Mouse (Mus musculus) embryo, embryonic 11.5 days (tissue): Measurements from ENCODE around the gene Ptpru.
A peak's percentile ranks its signal among the peaks of the same experiment; 100 is the strongest.

Source experiments
- DNase-seq: peaks from one replicate; pipeline ENCODE4 v3.0.0-alpha.2; 2012; ENCODE audit warnings: low read depth, low spot score

Gene Ptpru

GRCm38 (mm10) chr4:131837872-131838524 is at the start of gene Ptpru:
TSS of gene Ptpru (minus strand) at chr4:131838288.
- peak; percentile 72 for DNase-seq

DNA sequence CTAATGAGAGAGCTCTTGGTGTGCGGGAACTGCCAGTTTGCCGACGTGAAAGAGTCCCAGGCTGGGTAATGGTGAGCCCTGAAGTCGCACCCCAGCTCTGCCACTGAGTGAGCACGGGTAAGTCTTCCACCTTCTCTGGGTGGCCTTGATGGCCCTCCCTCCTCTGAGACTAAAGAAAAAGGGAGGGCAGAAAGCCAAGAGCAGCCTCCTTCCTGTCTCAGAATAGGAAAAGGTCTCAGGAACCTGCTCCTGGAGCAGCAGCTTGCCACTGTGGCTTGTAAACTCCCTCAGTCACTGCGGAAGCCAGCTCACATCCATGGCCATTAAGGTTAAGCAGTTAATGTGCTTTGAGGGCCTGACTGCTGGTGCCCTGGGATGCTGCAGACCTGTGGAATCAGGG is 47.3 kb upstream of the Ptpru start:
- DNase-seq: no peak

GRCm38 (mm10) chr4:131883571-131883970 is 45.5 kb upstream of the Ptpru start:
- no peak for DNase-seq

DNA sequence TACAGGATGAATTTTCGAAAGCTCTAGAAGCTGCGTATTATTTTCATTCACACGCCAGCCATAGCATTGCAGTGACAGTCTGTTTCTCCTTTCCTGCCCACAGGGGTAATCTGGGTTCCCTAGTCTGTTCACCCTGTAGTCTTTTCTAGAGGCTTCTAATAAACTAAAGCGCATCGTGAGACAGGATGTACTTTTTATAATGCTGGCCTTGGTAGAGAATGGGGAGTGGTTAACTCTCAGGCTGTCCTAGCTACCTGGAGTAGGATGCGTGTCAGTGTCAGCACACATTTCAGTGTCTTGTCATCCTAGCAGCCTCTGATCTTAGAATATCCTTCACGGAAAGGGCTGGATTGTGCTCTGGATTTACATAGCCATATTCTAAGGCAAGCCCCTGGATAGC is 43.2 kb upstream of the Ptpru start:
- DNase-seq: no peak

- no peak for DNase-seq
Observed at GRCm38 (mm10) chr4:131879692-131880091, 41.6 kb upstream of the Ptpru start.

- DNase-seq: no peak
Observed at GRCm38 (mm10) chr4:131876836-131877235, 38.7 kb upstream of the Ptpru start.

DNA sequence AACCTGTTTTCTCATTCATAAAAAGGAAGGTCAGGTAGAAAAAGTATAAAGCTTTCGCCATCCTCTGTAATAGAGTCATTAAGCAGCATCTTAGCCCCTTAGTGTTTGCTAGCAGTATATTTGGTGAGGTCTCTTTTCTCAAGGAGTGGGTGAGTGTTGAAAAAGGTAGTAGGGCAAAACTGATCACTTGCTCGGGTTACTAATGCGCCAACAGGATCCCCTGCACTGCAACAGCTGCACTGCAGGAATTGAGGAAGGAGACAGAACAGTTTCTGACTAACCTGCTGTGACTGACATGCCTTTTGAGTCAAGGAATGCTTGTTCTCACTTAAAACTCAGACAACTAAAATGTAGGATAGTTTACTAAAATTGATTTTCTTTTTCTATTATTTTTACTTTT is 37.2 kb upstream of the Ptpru start:
- DNase-seq: no peak

- DNase-seq: no peak
Observed at GRCm38 (mm10) chr4:131874567-131874966, 36.5 kb upstream of the Ptpru start.

DNA sequence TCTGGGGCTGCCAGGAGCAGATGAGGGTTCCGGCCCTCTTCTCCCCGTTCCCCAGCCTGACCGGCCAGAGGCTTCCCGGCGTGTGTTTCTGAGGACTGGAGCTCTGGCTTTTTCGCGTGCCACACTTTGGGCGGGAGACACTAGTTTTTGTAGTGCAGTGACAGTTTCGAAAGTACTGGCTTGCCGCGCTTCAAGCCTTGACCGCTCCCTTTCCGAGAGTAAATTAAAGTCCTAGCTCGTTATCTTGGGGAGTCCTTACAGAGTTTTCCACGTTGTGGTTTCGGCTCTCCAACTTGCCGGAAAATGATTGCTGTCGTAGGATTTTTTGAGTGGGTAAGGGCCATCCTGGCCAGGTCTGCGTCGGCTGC is 36.1 kb upstream of the Ptpru start:
- peak; percentile 26 for DNase-seq

DNA sequence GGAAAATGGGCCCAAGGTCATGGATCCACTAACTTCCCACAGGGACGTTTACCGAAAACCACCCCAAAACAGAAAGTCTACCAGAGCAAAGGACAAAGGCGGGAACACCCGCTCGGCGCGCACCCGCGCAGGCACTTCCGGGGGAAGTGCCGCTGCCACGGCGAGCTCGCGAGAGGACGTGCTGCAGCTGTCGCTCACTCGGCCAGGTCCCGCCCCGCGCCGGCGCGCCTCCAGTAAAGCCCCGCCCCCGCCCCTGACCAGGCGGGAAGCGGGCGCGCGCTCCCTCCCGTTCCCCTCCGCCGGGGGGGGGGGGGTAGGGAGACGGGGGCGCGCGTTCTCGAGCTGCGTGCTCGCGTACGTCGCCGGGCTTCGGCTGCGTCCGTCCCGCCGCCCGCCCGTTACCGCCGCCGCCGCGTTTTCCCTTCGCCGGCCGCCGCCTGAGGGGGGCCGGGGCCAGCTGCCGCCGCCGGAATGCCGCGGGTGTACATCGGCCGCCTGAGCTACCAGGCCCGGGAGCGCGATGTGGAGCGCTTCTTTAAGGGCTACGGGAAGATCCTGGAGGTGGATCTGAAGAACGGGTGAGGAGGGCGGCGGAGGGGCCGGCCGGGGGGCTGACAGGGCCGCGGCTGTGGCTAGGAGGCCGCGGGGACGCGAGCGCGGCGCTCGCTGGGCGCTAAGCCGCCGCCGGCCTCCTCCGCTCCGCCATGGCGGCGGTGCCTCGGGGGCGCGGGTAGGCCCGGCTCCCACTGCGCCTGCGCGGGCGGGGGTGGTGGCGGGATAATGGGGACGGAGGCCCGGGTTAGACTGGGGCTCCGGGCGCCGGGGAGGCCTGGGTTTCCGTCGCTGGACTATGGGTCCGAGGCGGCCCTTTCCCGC is 35.4 kb upstream of the Ptpru start, which contains the start of gene Srsf4:
Gene Srsf4 (plus strand): TSS at position 325 of the 876 bp plus-strand sequence.
- DNase-seq: peak; percentile 92

DNA sequence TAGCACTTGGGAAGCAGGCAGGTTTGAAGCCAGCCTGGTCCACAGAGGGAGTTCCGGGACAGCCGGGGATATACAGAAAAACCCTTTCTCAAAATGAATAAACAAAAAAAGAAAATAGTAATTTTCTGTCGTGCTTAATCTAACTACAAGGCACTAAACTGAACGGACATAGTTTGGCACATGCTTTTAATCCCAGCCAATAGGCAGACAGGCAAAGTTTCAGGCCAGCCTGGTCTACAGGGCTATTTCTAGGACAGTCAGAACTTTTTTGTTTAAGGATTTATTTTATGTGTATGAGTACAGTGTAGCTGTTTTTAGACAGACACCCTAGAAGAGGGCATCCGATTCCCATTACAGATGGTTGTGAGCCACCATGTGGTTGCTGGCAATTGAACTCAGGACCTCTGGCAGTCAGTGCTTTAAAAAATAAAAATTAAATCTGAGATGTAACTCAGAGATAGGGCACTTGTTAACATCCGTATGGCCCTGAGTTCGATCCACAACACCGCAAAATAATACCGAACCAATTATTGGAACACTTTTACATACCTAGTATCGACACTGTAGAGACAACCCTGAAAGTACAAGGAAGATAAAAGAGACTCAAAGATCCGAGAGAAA is 34.7 kb upstream of the Ptpru start:
- no peak for DNase-seq

- no peak for DNase-seq
Observed at GRCm38 (mm10) chr4:131861341-131861739, 23.3 kb upstream of the Ptpru start.

GRCm38 (mm10) chr4:131860492-131861340 is 22.6 kb upstream of the Ptpru start:
- DNase-seq: peak; percentile 69

DNA sequence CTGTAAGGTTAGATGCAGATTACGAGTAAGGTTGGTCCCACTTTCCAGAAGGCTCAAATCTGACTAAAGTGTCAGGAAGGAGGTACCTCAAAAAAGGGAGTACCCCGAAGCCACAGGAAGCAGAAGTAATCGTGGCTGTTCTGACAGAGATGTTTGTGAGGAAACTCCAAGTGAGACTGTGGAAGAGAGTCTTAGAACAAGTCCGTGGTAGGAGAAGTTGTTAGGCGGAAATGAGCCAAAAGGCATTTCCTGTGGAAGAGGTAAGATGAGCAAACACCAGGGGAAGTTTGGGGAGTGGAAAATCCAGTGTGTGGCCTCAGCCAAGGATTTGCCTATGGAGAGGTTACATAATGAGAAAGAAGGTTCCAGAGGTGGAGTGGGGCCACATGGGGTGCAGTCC is 16.9 kb upstream of the Ptpru start:
- DNase-seq: no peak

GRCm38 (mm10) chr4:131849986-131850638 is 12.0 kb upstream of the Ptpru start:
- no peak for DNase-seq

GRCm38 (mm10) chr4:131848082-131848481 is 10.0 kb upstream of the Ptpru start:
- no peak for DNase-seq

GRCm38 (mm10) chr4:131845991-131846778 is 8.1 kb upstream of the Ptpru start:
- no peak for DNase-seq

- peak; percentile 86 for DNase-seq
Observed at GRCm38 (mm10) chr4:131843290-131843743, 5.2 kb upstream of the Ptpru start, which contains the start of gene Mecr. TSS of gene Mecr (plus strand) at chr4:131843470.

DNA sequence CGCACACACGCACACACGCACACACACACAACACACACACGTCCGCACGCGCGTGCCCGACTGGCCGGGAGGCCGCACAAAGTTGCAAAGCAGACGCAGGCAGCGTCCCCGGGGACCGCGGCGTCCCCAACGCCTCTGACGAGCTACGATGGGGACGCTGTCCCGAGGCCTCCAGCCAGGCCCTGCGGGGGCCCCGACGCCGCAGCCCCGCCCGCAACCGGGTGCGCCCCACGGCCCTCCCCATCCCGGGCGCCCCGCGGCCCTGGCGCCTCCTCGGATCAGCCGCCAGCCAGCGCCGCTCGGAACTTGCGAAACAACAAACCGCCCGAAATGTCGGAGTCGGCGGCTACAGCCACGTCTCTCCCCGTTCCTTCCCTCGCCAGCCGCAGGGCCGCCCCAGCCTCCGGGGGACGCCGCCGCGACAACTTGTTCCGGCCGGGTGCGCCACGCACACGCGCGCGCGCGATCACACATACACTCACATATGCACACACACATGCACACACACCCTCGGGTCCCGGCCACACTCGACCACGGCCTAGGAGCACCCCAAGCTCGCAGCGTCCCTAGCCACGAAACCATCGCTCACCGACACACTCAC is 1.1 kb downstream of the Ptpru start:
- no peak for DNase-seq
